Mouse (Mus musculus): Measurements from ENCODE around the gene Dtx3l.

- TF ChIP-seq CTCF (IDR thresholded peaks at IDR 0.05; ENCODE audit: extremely low read depth, insufficient read depth, insufficient read length, insufficient replicate concordance) = no peak
- no peak for TF ChIP-seq POLR2A (IDR thresholded peaks at IDR 0.05; ENCODE audit: low read depth, low read length)
Measured at GRCm38 (mm10) chr16:35911449-35911848, 27.5 kb downstream of the Dtx3l start.
